Mouse (Mus musculus): ENCODE results near the gene Atg5. TPM values are rescaled to one million over a fixed set of nuclear protein-coding genes. Genes with fewer than 3 reads are reported as not detected.

Atg5 gene
- total and polyA plus RNA-seq, 2 experiments from 2014 or later, result 24.7 to 48.2 TPM

DNA sequence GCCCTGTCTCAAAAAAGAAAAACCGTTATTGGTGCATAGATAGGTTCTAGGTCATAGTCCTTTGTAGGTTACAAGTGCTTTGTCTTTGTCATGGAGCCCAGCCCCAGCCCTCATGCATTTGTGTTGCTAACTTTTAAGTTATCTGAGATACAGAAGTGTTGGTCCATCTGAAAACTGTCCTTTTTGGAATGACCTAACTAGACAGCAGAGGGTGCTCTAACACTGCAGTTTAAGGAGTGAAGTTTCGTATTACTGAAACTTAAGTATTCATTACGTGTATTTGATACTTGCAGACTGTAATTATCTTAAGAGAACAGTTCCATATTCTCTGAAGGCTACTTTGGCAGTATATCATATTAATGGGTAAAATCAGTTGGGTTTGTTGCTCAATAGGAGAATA is 24.0 kb downstream of the Atg5 start:
- TF ChIP-seq CTCF (IDR thresholded peaks at IDR 0.05; ENCODE audit: low read depth), result peak; percentile 74
- no peaks in the 10 kb centered on the region for H3K27me3 ChIP-seq (ENCODE audit: insufficient read depth, low read length)
- no peak overlapping the region for H3K9ac ChIP-seq (replicated peaks; ENCODE audit: low read length)
- DNase-seq (ENCODE audit: low spot score) (peak; percentile 72), ATAC-seq (0 out of 2 replicates have a peak, but pooled peaks have one; percentile 40)
- H3K27ac ChIP-seq, result no peak overlapping the region
- no peaks in the 10 kb centered on the region for H3K9me3 ChIP-seq (ENCODE audit: low read length)
- 50% methylated on average over 3 of the region's 3 CpGs for WGBS
- no peak overlapping the region for H3K4me3 ChIP-seq (ENCODE audit: low read length)
- H3K36me3 ChIP-seq (ENCODE audit: insufficient read depth, low read length), result peaks cover 6% of the 10 kb centered on the region; the same call in 1 of the 2 replicates
- no peaks in the 10 kb centered on the region for H3K4me1 ChIP-seq (ENCODE audit: insufficient read depth, low read length)
- no peak overlapping the region for H3K4me2 ChIP-seq (ENCODE audit: low read depth, low read length)

- Histone ChIP-seq H3K4me3 (ENCODE audit: low read length) (no peak overlapping the region), H3K27me3 (ENCODE audit: insufficient read depth, low read length) (no peaks in the 10 kb centered on the region), H3K4me2 (ENCODE audit: low read depth, low read length) (no peak overlapping the region), H3K36me3 (ENCODE audit: insufficient read depth, low read length) (no peaks in the 10 kb centered on the region), H3K9me3 (ENCODE audit: low read length) (no peaks in the 10 kb centered on the region), H3K27ac (no peak overlapping the region), H3K9ac (replicated peaks; ENCODE audit: low read length) (no peak overlapping the region), H3K4me1 (ENCODE audit: insufficient read depth, low read length) (no peaks in the 10 kb centered on the region)
- DNase-seq (ENCODE audit: low spot score) (no peak), ATAC-seq (no peak)
- WGBS, result 84% methylated on average over 9 of the region's 9 CpGs
- no peak for TF ChIP-seq CTCF (IDR thresholded peaks at IDR 0.05; ENCODE audit: low read depth)
These were observed 31.0 kb downstream of the Atg5 start for GRCm38 (mm10) chr10:44299165-44299564.

GRCm38 (mm10) chr10:44300078-44300477 is 31.9 kb downstream of the Atg5 start:
- H3K9me3 ChIP-seq (ENCODE audit: low read length), result no peaks in the 10 kb centered on the region
- 93% methylated on average over 4 of the region's 4 CpGs for WGBS
- H3K27ac ChIP-seq, result no peak overlapping the region
- DNase-seq (ENCODE audit: low spot score), result no peak
- no peaks in the 10 kb centered on the region for H3K4me1 ChIP-seq (ENCODE audit: insufficient read depth, low read length)
- TF ChIP-seq CTCF (IDR thresholded peaks at IDR 0.05; ENCODE audit: low read depth), result no peak
- H3K27me3 ChIP-seq (ENCODE audit: insufficient read depth, low read length), result no peaks in the 10 kb centered on the region
- H3K36me3 ChIP-seq (ENCODE audit: insufficient read depth, low read length), result no peaks in the 10 kb centered on the region
- H3K9ac ChIP-seq (replicated peaks; ENCODE audit: low read length), result no peak overlapping the region
- no peak overlapping the region for H3K4me3 ChIP-seq (ENCODE audit: low read length)
- no peak overlapping the region for H3K4me2 ChIP-seq (ENCODE audit: low read depth, low read length)
- no peak for ATAC-seq

DNA sequence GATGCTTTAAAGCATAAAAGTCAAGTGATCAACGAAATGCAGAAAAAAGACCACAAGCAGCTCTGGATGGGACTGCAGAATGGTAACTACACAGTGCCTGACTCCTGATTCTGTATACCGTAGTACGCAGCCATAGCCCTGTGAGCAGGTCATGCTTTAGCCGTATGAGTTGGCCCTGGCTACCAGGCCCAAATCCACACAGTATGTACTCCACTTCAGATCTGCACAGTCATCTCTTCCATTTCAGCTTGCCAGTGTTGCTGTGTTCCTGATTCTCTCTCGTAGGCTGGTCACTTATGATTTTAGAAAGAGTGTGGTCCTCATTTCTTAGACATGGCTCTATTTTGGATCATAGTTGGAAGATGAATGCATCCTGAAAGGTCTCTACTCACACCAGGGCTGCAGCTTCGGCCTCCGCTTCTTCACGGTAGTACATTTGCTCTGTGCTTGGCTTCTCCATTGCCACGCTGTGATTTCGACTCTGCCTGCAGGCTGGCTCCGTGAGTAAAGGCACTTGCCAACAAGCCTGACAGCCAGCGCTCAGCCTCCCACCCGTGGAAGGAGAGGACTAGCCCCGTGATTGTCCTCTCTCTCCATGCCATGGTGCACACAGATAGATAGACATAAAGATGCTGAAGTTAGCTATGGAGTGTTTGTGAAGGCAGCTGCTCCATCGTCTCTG is 35.6 kb downstream of the Atg5 start:
- Histone ChIP-seq H3K4me3 (ENCODE audit: low read length) (no peak overlapping the region), H3K4me1 (ENCODE audit: insufficient read depth, low read length) (no peaks in the 10 kb centered on the region), H3K27me3 (ENCODE audit: insufficient read depth, low read length) (no peaks in the 10 kb centered on the region), H3K9me3 (ENCODE audit: low read length) (no peaks in the 10 kb centered on the region), H3K36me3 (ENCODE audit: insufficient read depth, low read length) (no peaks in the 10 kb centered on the region), H3K9ac (replicated peaks; ENCODE audit: low read length) (no peak overlapping the region), H3K4me2 (ENCODE audit: low read depth, low read length) (no peak overlapping the region), H3K27ac (no peak overlapping the region; the same call in 1 of the 2 replicates)
- ATAC-seq (no peak), DNase-seq (ENCODE audit: low spot score) (no peak)
- WGBS, result 87% methylated on average over 15 of the region's 15 CpGs
- TF ChIP-seq CTCF (IDR thresholded peaks at IDR 0.05; ENCODE audit: low read depth), result no peak

DNA sequence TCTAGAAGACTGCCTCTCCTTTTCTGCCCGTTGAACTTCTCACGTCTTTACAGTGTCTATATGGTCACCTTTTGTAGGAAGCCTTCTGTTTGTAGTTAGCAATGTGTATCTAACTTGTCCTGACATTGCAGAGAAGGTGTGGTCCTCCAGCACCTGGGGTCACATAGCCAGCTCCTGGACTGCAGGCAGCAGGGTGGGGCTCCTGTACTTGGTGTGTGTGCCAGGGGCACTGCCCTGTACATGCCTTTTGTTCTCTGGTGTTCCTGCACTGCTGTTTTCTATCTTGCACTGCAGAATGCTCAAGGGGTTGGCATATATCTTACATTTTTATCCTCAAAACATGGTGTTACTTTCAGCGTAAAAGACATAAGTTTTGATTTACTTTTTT is 36.2 kb downstream of the Atg5 start:
- no peak overlapping the region for H3K27ac ChIP-seq
- H3K27me3 ChIP-seq (ENCODE audit: insufficient read depth, low read length), result no peaks in the 10 kb centered on the region
- TF ChIP-seq CTCF (IDR thresholded peaks at IDR 0.05; ENCODE audit: low read depth), result no peak
- H3K4me2 ChIP-seq (ENCODE audit: low read depth, low read length), result no peak overlapping the region
- no peaks in the 10 kb centered on the region for H3K36me3 ChIP-seq (ENCODE audit: insufficient read depth, low read length)
- no peak for DNase-seq (ENCODE audit: low spot score)
- no peak overlapping the region for H3K4me3 ChIP-seq (ENCODE audit: low read length)
- no peak overlapping the region for H3K9ac ChIP-seq (replicated peaks; ENCODE audit: low read length)
- 97% methylated on average over 3 of the region's 3 CpGs for WGBS
- no peaks in the 10 kb centered on the region for H3K9me3 ChIP-seq (ENCODE audit: low read length)
- no peaks in the 10 kb centered on the region for H3K4me1 ChIP-seq (ENCODE audit: insufficient read depth, low read length)
- ATAC-seq, result no peak

GRCm38 (mm10) chr10:44304845-44305244 is 36.7 kb downstream of the Atg5 start:
- 76% methylated on average over 3 of the region's 3 CpGs for WGBS
- H3K36me3 ChIP-seq (ENCODE audit: insufficient read depth, low read length), result no peaks in the 10 kb centered on the region

GRCm38 (mm10) chr10:44306308-44306707 is 38.1 kb downstream of the Atg5 start:
- H3K4me3 ChIP-seq (ENCODE audit: low read length), result no peak overlapping the region
- no peak overlapping the region for H3K9ac ChIP-seq (replicated peaks; ENCODE audit: low read length)
- ATAC-seq (no peak), DNase-seq (ENCODE audit: low spot score) (no peak)
- 96% methylated on average over 6 of the region's 6 CpGs for WGBS
- no peaks in the 10 kb centered on the region for H3K27me3 ChIP-seq (ENCODE audit: insufficient read depth, low read length)
- no peaks in the 10 kb centered on the region for H3K9me3 ChIP-seq (ENCODE audit: low read length)
- H3K4me1 ChIP-seq (ENCODE audit: insufficient read depth, low read length), result no peaks in the 10 kb centered on the region
- H3K36me3 ChIP-seq (ENCODE audit: insufficient read depth, low read length), result no peaks in the 10 kb centered on the region
- H3K4me2 ChIP-seq (ENCODE audit: low read depth, low read length), result no peak overlapping the region
- no peak overlapping the region for H3K27ac ChIP-seq
- no peak for TF ChIP-seq CTCF (IDR thresholded peaks at IDR 0.05; ENCODE audit: low read depth)

More at GRCm38 (mm10) chr10:44304845-44305244, 36.7 kb downstream of the Atg5 start:
- Histone ChIP-seq H3K9ac (replicated peaks; ENCODE audit: low read length) (no peak overlapping the region), H3K9me3 (ENCODE audit: low read length) (no peaks in the 10 kb centered on the region), H3K27me3 (ENCODE audit: insufficient read depth, low read length) (no peaks in the 10 kb centered on the region), H3K4me1 (ENCODE audit: insufficient read depth, low read length) (no peaks in the 10 kb centered on the region), H3K4me3 (ENCODE audit: low read length) (no peak overlapping the region), H3K4me2 (ENCODE audit: low read depth, low read length) (no peak overlapping the region), H3K27ac (no peak overlapping the region)
- DNase-seq (ENCODE audit: low spot score) (no peak), ATAC-seq (no peak)
- TF ChIP-seq CTCF (IDR thresholded peaks at IDR 0.05; ENCODE audit: low read depth), result no peak
